Mouse (Mus musculus) stomach, embryonic 14.5 days (tissue): ENCODE data around the gene Jmjd1c. TPM values are rescaled to one million over a fixed set of nuclear protein-coding genes. Genes with fewer than 3 reads are reported as not detected.

Experiments
- ATAC-seq: fragments of 200-750 bp; cut with Nextera tagmentation; 2 replicates; pipeline ENCODE4 v1.8.0; 2017; ENCODE audit warnings: low read depth, moderate TSS enrichment; ENCODE audit not compliant: insufficient number of reproducible peaks, insufficient read depth, low FRiP score
- H3K27ac ChIP-seq: fragments of 300-500 bp; sonication (generic); 2 replicates; pipeline ENCODE4 v1.5.1; 2014; ENCODE audit warnings: mild to moderate bottlenecking, low read length, moderate library complexity, mixed read lengths
- H3K27me3 ChIP-seq: fragments of 300-500 bp; sonication (generic); 2 replicates; pipeline ENCODE4 v1.6.1; 2014; ENCODE audit warnings: low read length, control low read depth, mixed read lengths; ENCODE audit not compliant: control insufficient read depth, insufficient read depth
- H3K36me3 ChIP-seq: fragments of 300-500 bp; sonication (generic); 2 replicates; pipeline ENCODE4 v1.6.1; 2014; ENCODE audit warnings: mild to moderate bottlenecking, control low read depth, low read length, moderate library complexity, mixed read lengths; ENCODE audit not compliant: control insufficient read depth, insufficient read depth
- H3K4me1 ChIP-seq: fragments of 300-500 bp; sonication (generic); 2 replicates; pipeline ENCODE4 v1.6.1; 2014; ENCODE audit warnings: low read length, control low read depth, mixed read lengths; ENCODE audit not compliant: control insufficient read depth, insufficient read depth
- H3K4me2 ChIP-seq: fragments of 300-500 bp; sonication (generic); replicated peaks from 2 replicates; pipeline ENCODE4 v1.6.1; 2014; ENCODE audit warnings: low read depth, low read length, control low read depth
- H3K4me3 ChIP-seq: fragments of 300-500 bp; sonication (generic); 2 replicates; pipeline ENCODE4 v1.5.1; 2014; ENCODE audit warnings: low read depth, low read length, control low read depth
- H3K9ac ChIP-seq: fragments of 300-500 bp; sonication (generic); replicated peaks from 2 replicates; pipeline ENCODE4 v1.6.1; 2014; ENCODE audit warnings: low read depth, mild to moderate bottlenecking, control low read depth, low read length, moderate library complexity, mixed read lengths
- H3K9me3 ChIP-seq: fragments of 300-500 bp; sonication (generic); 2 replicates; pipeline ENCODE4 v1.6.1; 2016; ENCODE audit warnings: low read depth, low read length, control low read depth; ENCODE audit not compliant: control insufficient read depth
- WGBS: fragments of 180-500 bp; shearing (Covaris S2); extraction: QIAGEN DNeasy Blood & Tissue Kit; methylation state at CpG from one replicate; pipeline ENCODE4 v1.1.7; 2014; 5-methylcytosine and 5-hydroxymethylcytosine counted together
- polyA plus RNA-seq: library from polyadenylated mRNA; unstranded; fragments of >200 nt; fragmentation: Nextera tagmentation; extraction: Ambion mirVana; gene quantifications from 2 replicates; pipeline ENCODE4 v1.2.1, GENCODE M21; 2014

Jmjd1c gene
- polyA plus RNA-seq, 1 experiment from 2014 or later, result 58.2 TPM

DNA sequence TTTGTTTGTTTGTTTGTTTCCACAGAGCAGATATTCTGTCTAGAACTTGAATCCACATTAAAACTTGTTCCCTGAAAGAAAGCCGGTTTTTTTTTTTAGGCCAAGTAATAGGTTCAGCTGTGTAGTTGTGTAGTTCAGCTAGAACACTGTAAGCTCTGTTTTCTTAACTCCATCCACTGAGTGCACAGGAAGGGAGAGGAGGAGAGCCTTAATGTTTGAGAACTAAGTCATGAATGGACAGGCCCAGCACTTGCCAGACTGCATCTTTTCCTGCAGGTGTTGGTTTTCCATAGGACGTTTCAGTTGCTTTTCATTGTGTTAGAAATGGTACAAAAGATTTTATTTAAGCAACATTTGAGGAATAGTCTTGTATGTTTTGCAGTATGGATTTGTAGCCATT lies 48.3 kb downstream of the Jmjd1c start:
- Histone ChIP-seq H3K27ac (no peak overlapping the region), H3K9me3 (no peaks in the 10 kb centered on the region), H3K4me2 (no peak overlapping the region), H3K9ac (no peak overlapping the region), H3K36me3 (no peaks in the 10 kb centered on the region), H3K4me3 (no peak overlapping the region), H3K27me3 (no peaks in the 10 kb centered on the region), H3K4me1 (0 out of 2 replicates have a peak, but pooled peaks cover 6% of the 10 kb centered on the region)
- no peak for ATAC-seq
- WGBS, result 71% methylated on average over 2 of the region's 2 CpGs

DNA sequence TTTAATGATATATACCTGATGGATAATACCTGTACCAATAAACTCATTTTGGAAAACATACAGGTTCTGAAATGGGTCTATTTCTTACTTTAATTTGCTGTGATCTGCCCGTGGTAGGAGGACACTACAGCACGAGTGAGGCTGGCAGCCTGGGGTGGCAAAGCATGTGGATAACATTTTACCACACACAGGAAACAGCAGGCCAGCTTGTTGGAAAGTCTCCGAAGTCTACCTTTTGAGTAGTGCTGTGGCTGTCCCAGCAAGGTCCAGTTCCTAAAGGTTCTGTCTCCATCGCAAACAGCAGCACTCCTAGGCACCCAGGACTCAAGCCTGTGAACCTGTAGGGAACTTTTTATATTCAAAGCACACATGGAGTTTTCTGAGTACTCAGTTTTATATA lies 49.7 kb downstream of the Jmjd1c start:
- no peak overlapping the region for H3K27ac ChIP-seq
- WGBS, result 84% methylated on average over 4 of the region's 4 CpGs
- H3K9me3 ChIP-seq, result no peaks in the 10 kb centered on the region

DNA sequence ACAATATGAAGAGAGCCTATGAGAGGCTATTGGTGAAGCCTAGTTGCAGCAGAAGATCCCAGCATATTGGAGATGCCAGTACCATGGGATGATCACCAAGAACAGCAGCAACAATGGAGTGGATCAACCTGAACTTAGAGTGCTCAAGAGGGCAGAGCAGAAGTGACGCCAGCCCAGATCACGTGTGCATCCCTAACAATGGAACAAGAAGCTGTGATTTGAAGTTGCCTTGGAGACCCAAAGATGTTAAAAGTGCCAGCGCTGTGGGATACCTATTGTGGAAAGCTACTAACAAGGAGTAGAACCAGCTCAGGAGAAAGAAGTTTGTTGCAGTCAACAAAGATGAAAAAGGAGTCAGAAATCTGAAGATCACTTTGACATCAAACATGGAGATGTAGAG lies 55.8 kb downstream of the Jmjd1c start:
- H3K9me3 ChIP-seq, result no peaks in the 10 kb centered on the region
- no peak overlapping the region for H3K9ac ChIP-seq
- no peak overlapping the region for H3K4me3 ChIP-seq
- no peaks in the 10 kb centered on the region for H3K27me3 ChIP-seq
- no peak overlapping the region for H3K27ac ChIP-seq
- no peak for ATAC-seq
- no peak overlapping the region for H3K4me2 ChIP-seq
- 92% methylated on average over 3 of the region's 3 CpGs for WGBS
- 0 out of 2 replicates have a peak, but pooled peaks cover under 1% of the 10 kb centered on the region for H3K4me1 ChIP-seq
- no peaks in the 10 kb centered on the region for H3K36me3 ChIP-seq

More for the DNA sequence above, 49.7 kb downstream of the Jmjd1c start:
- 0 out of 2 replicates have a peak, but pooled peaks cover 6% of the 10 kb centered on the region for H3K4me1 ChIP-seq
- no peak overlapping the region for H3K9ac ChIP-seq
- no peak for ATAC-seq
- H3K36me3 ChIP-seq, result no peaks in the 10 kb centered on the region
- no peak overlapping the region for H3K4me3 ChIP-seq
- H3K27me3 ChIP-seq, result no peaks in the 10 kb centered on the region
- H3K4me2 ChIP-seq, result no peak overlapping the region

DNA sequence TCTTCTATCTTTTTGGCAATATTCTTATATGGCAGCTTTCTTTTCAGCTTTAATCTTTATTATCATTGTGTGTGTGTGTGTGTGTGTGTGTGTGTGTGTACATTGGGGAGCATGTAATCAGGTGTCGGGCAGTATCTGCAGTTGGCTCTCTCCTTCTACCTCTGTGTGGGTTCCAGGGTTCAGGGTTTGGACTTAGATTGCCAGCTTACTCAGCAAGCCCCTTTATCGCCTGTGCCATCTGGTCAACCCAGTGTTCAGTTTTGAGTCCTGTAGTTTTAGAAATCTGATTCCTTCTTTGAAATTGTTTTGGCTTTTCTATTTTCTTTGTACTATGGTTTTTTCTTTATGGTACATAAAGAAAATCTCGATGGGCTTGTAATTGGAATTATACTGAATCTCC lies 58.7 kb downstream of the Jmjd1c start:
- Histone ChIP-seq H3K27ac (no peak overlapping the region), H3K4me1 (no peaks in the 10 kb centered on the region), H3K9ac (no peak overlapping the region), H3K27me3 (no peaks in the 10 kb centered on the region), H3K9me3 (no peaks in the 10 kb centered on the region), H3K36me3 (peaks cover 1% of the 10 kb centered on the region; the same call in 1 of the 2 replicates), H3K4me2 (no peak overlapping the region), H3K4me3 (no peak overlapping the region)
- no peak for ATAC-seq
- WGBS, result 90% methylated on average over 3 of the region's 3 CpGs

DNA sequence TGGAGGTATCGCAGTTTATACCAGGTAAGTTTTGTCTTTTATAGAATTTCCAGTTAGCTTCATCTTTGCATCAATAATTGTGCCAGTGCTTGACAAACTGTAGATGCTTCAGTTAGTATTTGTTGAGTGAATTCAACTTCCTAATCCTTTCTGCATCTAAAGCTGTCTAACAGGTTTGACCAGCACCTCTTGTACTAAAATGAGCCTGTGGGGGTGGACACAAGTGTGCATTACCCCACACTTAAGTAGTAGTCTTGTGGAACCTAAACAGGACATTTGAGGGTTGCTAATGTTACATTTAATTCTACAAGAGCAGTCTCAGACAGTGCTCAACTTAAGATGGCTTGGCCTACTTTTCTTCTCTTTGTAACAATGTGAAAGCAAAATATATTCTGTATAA lies 78.1 kb downstream of the Jmjd1c start:
- H3K27me3 ChIP-seq, result no peaks in the 10 kb centered on the region
- ATAC-seq, result no peak
- H3K4me3 ChIP-seq, result no peak overlapping the region
- H3K9ac ChIP-seq, result no peak overlapping the region
- 0 out of 2 replicates have a peak, but pooled peaks cover 3% of the 10 kb centered on the region for H3K4me1 ChIP-seq
- no peaks in the 10 kb centered on the region for H3K36me3 ChIP-seq
- WGBS, result 88% methylated on average over 1 of the region's 1 CpGs
- H3K27ac ChIP-seq, result no peak overlapping the region
- no peak overlapping the region for H3K4me2 ChIP-seq
- no peaks in the 10 kb centered on the region for H3K9me3 ChIP-seq

DNA sequence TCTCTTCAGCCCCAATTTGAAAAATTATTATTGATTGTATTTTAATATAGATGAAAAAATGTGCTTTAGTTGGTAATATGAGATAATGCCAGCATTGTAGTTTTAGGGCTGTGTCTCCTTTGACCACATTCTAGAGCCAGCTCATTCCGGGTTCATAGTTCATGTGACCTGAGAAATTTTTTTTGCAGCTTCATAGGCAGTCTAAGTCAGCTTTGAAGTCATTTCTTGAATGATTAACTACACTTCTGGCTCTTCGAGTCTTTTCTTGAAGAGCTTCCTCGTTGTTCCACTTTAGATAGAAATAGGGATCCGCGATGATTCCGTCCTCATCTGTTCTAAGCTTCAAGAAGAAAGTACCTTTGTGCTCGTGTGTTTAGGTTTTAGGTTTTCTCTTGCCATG lies 80.1 kb downstream of the Jmjd1c start:
- no peak overlapping the region for H3K27ac ChIP-seq
- H3K4me3 ChIP-seq, result no peak overlapping the region
- no peaks in the 10 kb centered on the region for H3K27me3 ChIP-seq
- H3K9ac ChIP-seq, result no peak overlapping the region
- 65% methylated on average over 7 of the region's 7 CpGs for WGBS
- ATAC-seq, result no peak
- no peaks in the 10 kb centered on the region for H3K9me3 ChIP-seq
- no peaks in the 10 kb centered on the region for H3K36me3 ChIP-seq
- H3K4me2 ChIP-seq, result no peak overlapping the region
- H3K4me1 ChIP-seq, result 0 out of 2 replicates have a peak, but pooled peaks cover 3% of the 10 kb centered on the region

DNA sequence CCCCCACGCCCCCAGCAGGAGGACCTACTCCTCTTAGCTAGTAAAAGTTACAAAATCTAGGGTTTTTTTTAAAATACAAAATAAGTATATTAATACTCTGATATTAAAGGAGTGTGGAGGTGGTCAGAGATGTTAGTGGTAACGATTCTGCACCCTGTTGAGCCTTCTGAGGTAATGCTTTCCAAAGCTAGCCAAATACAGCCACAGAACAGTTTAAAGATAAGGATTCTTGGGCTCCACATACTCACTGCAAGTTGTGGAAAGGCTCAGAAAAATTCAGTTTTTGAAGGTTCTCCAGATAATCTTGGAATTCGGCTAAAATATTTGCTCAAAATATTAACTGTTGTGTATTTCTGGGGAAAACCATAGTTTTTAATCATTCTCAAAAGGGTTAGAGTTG lies 81.0 kb downstream of the Jmjd1c start:
- Histone ChIP-seq H3K4me2 (no peak overlapping the region), H3K36me3 (no peaks in the 10 kb centered on the region), H3K27ac (no peak overlapping the region), H3K9me3 (no peaks in the 10 kb centered on the region), H3K9ac (no peak overlapping the region), H3K4me1 (0 out of 2 replicates have a peak, but pooled peaks cover 3% of the 10 kb centered on the region), H3K4me3 (no peak overlapping the region), H3K27me3 (no peaks in the 10 kb centered on the region)
- WGBS, result 81% methylated on average over 3 of the region's 3 CpGs
- no peak for ATAC-seq

DNA sequence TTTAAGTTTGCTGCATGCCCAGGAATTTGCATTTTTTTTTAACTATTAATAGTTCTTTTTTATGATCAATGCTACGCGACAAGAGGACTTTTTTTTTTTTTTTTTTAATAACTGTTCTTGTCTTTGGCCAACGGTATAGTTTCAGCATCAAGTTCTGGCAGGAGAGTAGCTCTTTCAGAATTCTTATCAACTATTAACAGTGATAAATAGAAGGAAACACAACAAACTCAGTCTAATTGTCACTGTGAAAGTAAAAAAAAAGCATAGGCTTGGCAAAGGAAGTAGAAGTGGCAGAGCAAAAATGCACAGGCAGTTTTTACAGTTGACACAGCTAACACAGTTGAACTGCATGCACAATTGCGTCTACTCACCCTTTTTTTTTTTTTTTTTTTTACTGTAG lies 81.5 kb downstream of the Jmjd1c start:
- no peak for ATAC-seq
- H3K36me3 ChIP-seq, result no peaks in the 10 kb centered on the region
- H3K4me3 ChIP-seq, result no peak overlapping the region
- H3K27me3 ChIP-seq, result no peaks in the 10 kb centered on the region
- no peaks in the 10 kb centered on the region for H3K9me3 ChIP-seq
- H3K4me1 ChIP-seq, result 0 out of 2 replicates have a peak, but pooled peaks cover 3% of the 10 kb centered on the region
- no peak overlapping the region for H3K4me2 ChIP-seq
- no peak overlapping the region for H3K9ac ChIP-seq
- WGBS, result 74% methylated on average over 4 of the region's 4 CpGs
- no peak overlapping the region for H3K27ac ChIP-seq

DNA sequence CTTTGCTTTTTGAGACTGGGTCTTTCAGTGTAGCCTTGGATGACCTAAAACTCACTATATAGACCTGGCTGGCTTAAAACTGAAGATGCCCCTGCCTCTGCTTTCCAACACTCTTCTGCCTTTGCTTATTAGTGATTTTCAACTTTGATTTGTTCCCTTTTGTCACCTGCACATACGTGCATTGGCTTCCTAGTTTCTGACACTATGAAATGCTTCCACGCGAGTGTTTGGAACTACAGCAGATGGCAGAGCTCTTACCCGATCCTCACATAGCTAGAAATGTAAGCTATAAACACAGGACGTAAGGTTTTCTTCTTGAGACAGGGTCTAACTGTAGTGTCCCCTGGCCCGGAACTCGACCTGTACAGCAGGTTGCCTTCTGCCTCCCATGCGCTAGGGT lies 84.1 kb downstream of the Jmjd1c start:
- no peak overlapping the region for H3K27ac ChIP-seq
- no peak for ATAC-seq

More for the DNA sequence above, 84.1 kb downstream of the Jmjd1c start:
- no peaks in the 10 kb centered on the region for H3K36me3 ChIP-seq
- peaks cover 12% of the 10 kb centered on the region; the same call in 1 of the 2 replicates for H3K4me1 ChIP-seq
- no peak overlapping the region for H3K4me2 ChIP-seq
- H3K9ac ChIP-seq, result no peak overlapping the region
- no peaks in the 10 kb centered on the region for H3K9me3 ChIP-seq
- 77% methylated on average over 8 of the region's 8 CpGs for WGBS
- H3K4me3 ChIP-seq, result no peak overlapping the region
- H3K27me3 ChIP-seq, result no peaks in the 10 kb centered on the region
